Mouse (Mus musculus): Measurements from ENCODE around the gene Kmt5b. TPM values are rescaled to one million over a fixed set of nuclear protein-coding genes. Genes with fewer than 3 reads are reported as not detected.
A peak's percentile ranks its signal among the peaks of the same experiment; 100 is the strongest.

Kmt5b gene
- polyA plus RNA-seq, 1 experiment = 47.1 TPM

- TF ChIP-seq CTCF (IDR thresholded peaks at IDR 0.05; ENCODE audit: borderline replicate concordance, insufficient read depth, low read length) (no peak), POLR2A (IDR thresholded peaks at IDR 0.05; ENCODE audit: low read depth, low read length) (no peak)
- no peak overlapping the region for H3K4me3 ChIP-seq (ENCODE audit: insufficient read depth, low read length)
- H3K27ac ChIP-seq (ENCODE audit: insufficient read depth, low read length) = peak overlapping the region; percentile 99
- peaks cover 4% of the 10 kb centered on the region for H3K4me1 ChIP-seq (ENCODE audit: control insufficient read depth, insufficient read depth, low read length)
These were observed 72.5 kb downstream of the Kmt5b start for GRCm38 (mm10) chr19:3839686-3840085.

DNA sequence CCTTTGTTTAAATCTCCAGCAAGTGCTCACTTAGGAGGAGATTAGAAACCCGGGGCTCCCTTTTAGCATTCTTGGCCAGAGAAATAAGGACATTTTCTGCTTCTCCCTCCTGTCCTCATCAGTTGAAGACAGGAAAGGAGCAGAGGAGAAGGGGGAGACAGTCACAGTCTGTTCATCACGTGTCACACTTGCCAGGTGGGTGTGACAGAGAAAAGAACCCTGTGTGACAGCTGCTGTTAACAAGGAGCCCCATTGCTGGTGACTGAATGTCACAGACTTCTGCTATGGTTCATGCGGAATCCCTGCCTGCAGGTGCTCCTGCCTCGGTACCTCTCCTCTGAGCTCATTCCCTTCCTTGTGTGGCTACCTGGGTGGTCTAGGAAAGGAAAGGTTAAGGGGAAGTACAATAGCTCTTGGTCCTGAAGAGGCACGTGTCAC, 73.0 kb downstream of the Kmt5b start:
- Histone ChIP-seq H3K27ac (ENCODE audit: insufficient read depth, low read length) (peak overlapping the region; percentile 74), H3K4me1 (ENCODE audit: control insufficient read depth, insufficient read depth, low read length) (peaks cover 4% of the 10 kb centered on the region), H3K4me3 (ENCODE audit: insufficient read depth, low read length) (no peak overlapping the region)
- TF ChIP-seq CTCF (IDR thresholded peaks at IDR 0.05; ENCODE audit: borderline replicate concordance, insufficient read depth, low read length) (no peak), POLR2A (IDR thresholded peaks at IDR 0.05; ENCODE audit: low read depth, low read length) (no peak)

DNA sequence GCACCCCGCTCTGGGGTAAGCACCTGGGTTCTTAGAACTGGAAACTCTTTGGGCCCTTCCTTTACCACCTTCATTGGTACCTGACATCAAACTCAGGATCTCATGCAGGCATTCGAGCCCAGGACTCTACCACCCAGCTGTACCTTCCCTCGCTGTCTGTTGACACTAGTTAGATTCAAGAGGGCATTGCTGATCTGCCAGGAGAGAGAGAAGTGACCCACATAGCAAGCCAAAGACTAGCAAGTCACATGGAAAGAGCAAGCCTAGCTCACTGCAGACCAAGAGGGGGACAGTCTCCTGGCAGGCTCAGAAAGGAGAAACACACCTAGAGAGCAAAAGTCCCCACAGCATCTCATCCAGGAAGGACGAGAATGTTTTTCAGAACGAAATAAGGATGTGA, 73.5 kb downstream of the Kmt5b start:
- H3K4me1 ChIP-seq (ENCODE audit: control insufficient read depth, insufficient read depth, low read length) = peaks cover 4% of the 10 kb centered on the region
- TF ChIP-seq POLR2A (IDR thresholded peaks at IDR 0.05; ENCODE audit: low read depth, low read length) (no peak), CTCF (IDR thresholded peaks at IDR 0.05; ENCODE audit: borderline replicate concordance, insufficient read depth, low read length) (no peak)
- H3K4me3 ChIP-seq (ENCODE audit: insufficient read depth, low read length) = no peak overlapping the region
- no peak overlapping the region; the same call in 1 of the 2 replicates for H3K27ac ChIP-seq (ENCODE audit: insufficient read depth, low read length)

GRCm38 (mm10) chr19:3842359-3843148, 75.3 kb downstream of the Kmt5b start:
- TF ChIP-seq CTCF (IDR thresholded peaks at IDR 0.05; ENCODE audit: borderline replicate concordance, insufficient read depth, low read length) (no peak), POLR2A (IDR thresholded peaks at IDR 0.05; ENCODE audit: low read depth, low read length) (no peak)
- H3K4me1 ChIP-seq (ENCODE audit: control insufficient read depth, insufficient read depth, low read length) = peaks cover 4% of the 10 kb centered on the region
- H3K27ac ChIP-seq (ENCODE audit: insufficient read depth, low read length) = no peak overlapping the region
- no peak overlapping the region for H3K4me3 ChIP-seq (ENCODE audit: insufficient read depth, low read length)

GRCm38 (mm10) chr19:3843629-3844028, 76.4 kb downstream of the Kmt5b start:
- H3K4me1 ChIP-seq (ENCODE audit: control insufficient read depth, insufficient read depth, low read length) = peaks cover 4% of the 10 kb centered on the region
- H3K4me3 ChIP-seq (ENCODE audit: insufficient read depth, low read length) = no peak overlapping the region
- TF ChIP-seq CTCF (IDR thresholded peaks at IDR 0.05; ENCODE audit: borderline replicate concordance, insufficient read depth, low read length) (no peak), POLR2A (IDR thresholded peaks at IDR 0.05; ENCODE audit: low read depth, low read length) (no peak)
- H3K27ac ChIP-seq (ENCODE audit: insufficient read depth, low read length) = no peak overlapping the region

DNA sequence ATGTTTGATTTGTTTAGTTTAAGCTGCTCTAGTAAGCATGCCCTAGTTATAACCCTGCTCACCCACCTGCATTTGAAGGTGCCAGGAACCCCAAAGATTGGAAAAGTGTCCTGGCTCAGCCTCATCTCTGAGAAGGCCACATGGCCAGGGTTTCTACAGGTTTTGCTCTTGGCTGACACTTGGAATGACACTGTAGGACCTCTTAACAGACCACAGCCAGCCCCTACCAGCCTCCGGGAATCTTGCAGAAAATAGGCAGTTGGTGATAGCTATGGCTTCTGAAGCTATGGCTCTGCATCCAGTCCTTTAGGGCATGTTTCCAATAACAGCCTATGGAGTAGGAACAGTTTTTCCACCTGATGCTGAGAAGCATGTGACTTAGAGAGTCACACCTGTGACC, 77.6 kb downstream of the Kmt5b start:
- no peak overlapping the region for H3K27ac ChIP-seq (ENCODE audit: insufficient read depth, low read length)
- no peak overlapping the region for H3K4me3 ChIP-seq (ENCODE audit: insufficient read depth, low read length)
- no peak for TF ChIP-seq POLR2A (IDR thresholded peaks at IDR 0.05; ENCODE audit: low read depth, low read length)
- TF ChIP-seq CTCF (IDR thresholded peaks at IDR 0.05; ENCODE audit: borderline replicate concordance, insufficient read depth, low read length) = no peak
- H3K4me1 ChIP-seq (ENCODE audit: control insufficient read depth, insufficient read depth, low read length) = peaks cover 4% of the 10 kb centered on the region; the same call in 1 of the 2 replicates

DNA sequence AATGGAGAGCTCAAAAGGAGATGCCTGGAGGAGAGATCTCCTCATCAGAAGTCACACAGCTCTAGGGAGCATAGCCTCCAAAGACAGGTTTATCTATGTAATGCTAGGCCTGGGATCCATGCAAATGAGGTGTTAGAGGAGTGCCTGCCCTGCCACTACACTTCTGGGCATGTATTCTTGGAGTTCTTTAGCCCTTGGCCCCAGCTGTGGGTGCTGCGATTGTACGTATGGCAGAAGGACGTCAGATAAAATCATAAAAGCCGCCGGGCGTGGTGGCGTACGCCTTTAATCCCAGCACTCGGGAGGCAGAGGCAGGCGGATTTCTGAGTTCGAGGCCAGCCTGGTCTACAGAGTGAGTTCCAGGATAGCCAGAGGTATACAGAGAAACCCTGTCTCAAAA, 78.1 kb downstream of the Kmt5b start:
- H3K4me3 ChIP-seq (ENCODE audit: insufficient read depth, low read length) = no peak overlapping the region
- H3K4me1 ChIP-seq (ENCODE audit: control insufficient read depth, insufficient read depth, low read length) = peaks cover 1% of the 10 kb centered on the region; the same call in 1 of the 2 replicates
- no peak for TF ChIP-seq CTCF (IDR thresholded peaks at IDR 0.05; ENCODE audit: borderline replicate concordance, insufficient read depth, low read length)
- TF ChIP-seq POLR2A (IDR thresholded peaks at IDR 0.05; ENCODE audit: low read depth, low read length) = no peak
- no peak overlapping the region for H3K27ac ChIP-seq (ENCODE audit: insufficient read depth, low read length)

GRCm38 (mm10) chr19:3845803-3846406, 78.7 kb downstream of the Kmt5b start:
- TF ChIP-seq POLR2A (IDR thresholded peaks at IDR 0.05; ENCODE audit: low read depth, low read length) (no peak), CTCF (IDR thresholded peaks at IDR 0.05; ENCODE audit: borderline replicate concordance, insufficient read depth, low read length) (no peak)
- Histone ChIP-seq H3K4me1 (ENCODE audit: control insufficient read depth, insufficient read depth, low read length) (no peaks in the 10 kb centered on the region), H3K4me3 (ENCODE audit: insufficient read depth, low read length) (no peak overlapping the region), H3K27ac (ENCODE audit: insufficient read depth, low read length) (no peak overlapping the region)

- Histone ChIP-seq H3K4me3 (ENCODE audit: insufficient read depth, low read length) (no peak overlapping the region), H3K4me1 (ENCODE audit: control insufficient read depth, insufficient read depth, low read length) (no peaks in the 10 kb centered on the region), H3K27ac (ENCODE audit: insufficient read depth, low read length) (no peak overlapping the region)
- TF ChIP-seq POLR2A (IDR thresholded peaks at IDR 0.05; ENCODE audit: low read depth, low read length) (no peak), CTCF (IDR thresholded peaks at IDR 0.05; ENCODE audit: borderline replicate concordance, insufficient read depth, low read length) (no peak)
These were observed 79.7 kb downstream of the Kmt5b start for GRCm38 (mm10) chr19:3846676-3847604.
